Mouse (Mus musculus): ENCODE results near the gene Ccm2. TPM values are rescaled to one million over a fixed set of nuclear protein-coding genes. Genes with fewer than 3 reads are reported as not detected.
A peak's percentile ranks its signal among the peaks of the same experiment; 100 is the strongest.
"Not testable (repeated sequence)": the region's sequence is repeated elsewhere in the genome, so short reads cannot be mapped to it uniquely, and the experiment has no call there.

Gene Ccm2
- 46.1 and 80.2 TPM in 2 replicates for total RNA-seq (2017)

GRCm38 (mm10) chr11:6546205-6547013 lies at the start of gene Ccm2:
TSS of gene Ccm2 (plus strand) at chr11:6546887.
- ATAC-seq (replicated peaks in 1 of 2; ENCODE audit: insufficient read depth in 1 of 2, low FRiP score in 2 of 2, low TSS enrichment in 1 of 2, low read depth in 1 of 2, poor library complexity in 2 of 2, severe bottlenecking in 2 of 2) = peak; percentile 89 to 90

GRCm38 (mm10) chr11:6497311-6497948 lies 49.3 kb upstream of the Ccm2 start:
- ATAC-seq (replicated peaks in 1 of 2; ENCODE audit: insufficient read depth in 1 of 2, low FRiP score in 2 of 2, low TSS enrichment in 1 of 2, low read depth in 1 of 2, poor library complexity in 2 of 2, severe bottlenecking in 2 of 2) = peak; percentile 95 to 97

GRCm38 (mm10) chr11:6502506-6502905 lies 44.2 kb upstream of the Ccm2 start:
- no peak for ATAC-seq (replicated peaks in 1 of 2; ENCODE audit: insufficient read depth in 1 of 2, low FRiP score in 2 of 2, low TSS enrichment in 1 of 2, low read depth in 1 of 2, poor library complexity in 2 of 2, severe bottlenecking in 2 of 2)

- ATAC-seq (replicated peaks in 1 of 2; ENCODE audit: insufficient read depth in 1 of 2, low FRiP score in 2 of 2, low TSS enrichment in 1 of 2, low read depth in 1 of 2, poor library complexity in 2 of 2, severe bottlenecking in 2 of 2) = no peak
These were observed 42.5 kb upstream of the Ccm2 start for GRCm38 (mm10) chr11:6504226-6504625.

DNA sequence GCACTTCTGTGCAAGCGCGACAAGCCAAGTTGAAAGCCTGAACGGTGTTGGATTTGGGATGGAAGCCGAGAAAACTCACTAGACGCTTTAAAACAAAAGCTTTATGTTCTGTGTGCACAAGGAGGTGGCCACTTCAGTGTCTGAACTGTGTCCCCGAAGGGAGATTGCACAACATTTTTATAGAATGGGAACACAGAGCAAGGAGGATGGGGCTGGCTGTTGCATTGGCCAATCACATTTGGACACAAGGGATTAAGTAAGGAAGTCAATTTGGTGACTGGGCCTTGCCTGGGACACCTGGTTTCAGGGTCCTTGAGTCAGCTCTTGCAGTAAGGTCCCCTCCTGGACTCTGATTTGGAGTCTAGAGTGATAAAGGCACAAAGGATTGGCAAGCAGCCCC lies 42.0 kb upstream of the Ccm2 start:
- no peak for ATAC-seq (replicated peaks in 1 of 2; ENCODE audit: insufficient read depth in 1 of 2, low FRiP score in 2 of 2, low TSS enrichment in 1 of 2, low read depth in 1 of 2, poor library complexity in 2 of 2, severe bottlenecking in 2 of 2)

- ATAC-seq (replicated peaks in 1 of 2; ENCODE audit: insufficient read depth in 1 of 2, low FRiP score in 2 of 2, low TSS enrichment in 1 of 2, low read depth in 1 of 2, poor library complexity in 2 of 2, severe bottlenecking in 2 of 2) = no peak
These were observed 40.2 kb upstream of the Ccm2 start for GRCm38 (mm10) chr11:6506516-6506915.

GRCm38 (mm10) chr11:6508269-6508876 lies 38.3 kb upstream of the Ccm2 start:
- no peak for ATAC-seq (replicated peaks in 1 of 2; ENCODE audit: insufficient read depth in 1 of 2, low FRiP score in 2 of 2, low TSS enrichment in 1 of 2, low read depth in 1 of 2, poor library complexity in 2 of 2, severe bottlenecking in 2 of 2)

DNA sequence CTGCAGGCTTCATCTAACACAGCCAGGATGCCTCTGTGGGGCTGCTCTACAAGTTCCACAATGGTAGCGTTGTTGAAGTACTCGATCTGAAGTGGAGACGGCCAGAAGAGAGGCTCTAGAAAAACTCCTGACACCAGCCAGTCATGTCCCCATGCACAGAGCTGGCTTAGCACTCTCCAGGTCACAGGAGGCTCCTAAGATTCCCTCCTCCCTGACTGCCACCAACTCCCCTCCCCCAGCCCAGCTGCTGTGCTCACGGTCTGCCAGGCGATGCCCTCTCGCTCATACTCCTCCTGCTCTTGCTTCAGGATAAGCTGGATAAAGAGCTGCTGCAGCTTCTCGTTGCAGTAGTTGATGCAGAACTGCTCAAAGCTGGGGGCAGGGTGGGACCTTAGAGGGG lies 31.9 kb upstream of the Ccm2 start:
- ATAC-seq (replicated peaks in 1 of 2; ENCODE audit: insufficient read depth in 1 of 2, low FRiP score in 2 of 2, low TSS enrichment in 1 of 2, low read depth in 1 of 2, poor library complexity in 2 of 2, severe bottlenecking in 2 of 2) = no peak

DNA sequence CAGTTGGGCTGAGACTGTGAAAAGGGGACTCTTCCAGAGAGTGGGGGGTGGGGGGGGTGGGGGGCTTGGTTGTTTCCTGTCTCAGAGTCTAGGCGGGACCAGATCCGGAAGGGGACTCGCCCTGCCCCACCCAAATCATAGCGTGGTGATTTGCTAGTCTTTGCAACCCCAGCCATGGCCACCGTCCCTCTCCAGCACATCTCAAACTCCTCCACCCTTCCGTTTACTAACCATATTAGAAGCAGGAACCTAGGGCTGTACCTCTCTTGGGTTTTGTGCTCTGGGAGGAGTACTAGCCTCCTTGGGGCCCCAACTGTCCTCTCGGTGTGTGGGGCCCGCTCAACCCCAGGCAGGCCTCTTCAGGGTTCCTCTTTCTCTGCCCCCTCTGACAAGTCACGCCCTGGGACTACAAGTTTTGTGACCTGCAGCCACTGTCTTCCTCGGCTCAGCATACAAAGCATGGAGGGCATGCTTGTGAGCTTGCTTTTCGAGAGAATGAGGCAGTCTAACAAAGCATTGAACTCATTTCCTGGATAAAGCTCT lies 27.1 kb upstream of the Ccm2 start:
- peak; percentile 56 to 72 for ATAC-seq (replicated peaks in 1 of 2; ENCODE audit: insufficient read depth in 1 of 2, low FRiP score in 2 of 2, low TSS enrichment in 1 of 2, low read depth in 1 of 2, poor library complexity in 2 of 2, severe bottlenecking in 2 of 2)

- peak; percentile 88 to 91 for ATAC-seq (replicated peaks in 1 of 2; ENCODE audit: insufficient read depth in 1 of 2, low FRiP score in 2 of 2, low TSS enrichment in 1 of 2, low read depth in 1 of 2, poor library complexity in 2 of 2, severe bottlenecking in 2 of 2)
These were observed 26.0 kb upstream of the Ccm2 start, which contains the start of gene Myo1g for GRCm38 (mm10) chr11:6520507-6521173. TSS of gene Myo1g (minus strand) at chr11:6520965.

- ATAC-seq (replicated peaks in 1 of 2; ENCODE audit: insufficient read depth in 1 of 2, low FRiP score in 2 of 2, low TSS enrichment in 1 of 2, low read depth in 1 of 2, poor library complexity in 2 of 2, severe bottlenecking in 2 of 2) = peak in 1 of 2 experiments; percentile 33; a peak in 1 of 4 replicates
These were observed 23.7 kb upstream of the Ccm2 start for GRCm38 (mm10) chr11:6522782-6523525.

GRCm38 (mm10) chr11:6523662-6524088 lies 23.0 kb upstream of the Ccm2 start:
- ATAC-seq (replicated peaks in 1 of 2; ENCODE audit: insufficient read depth in 1 of 2, low FRiP score in 2 of 2, low TSS enrichment in 1 of 2, low read depth in 1 of 2, poor library complexity in 2 of 2, severe bottlenecking in 2 of 2) = no peak

- no peak for ATAC-seq (replicated peaks in 1 of 2; ENCODE audit: insufficient read depth in 1 of 2, low FRiP score in 2 of 2, low TSS enrichment in 1 of 2, low read depth in 1 of 2, poor library complexity in 2 of 2, severe bottlenecking in 2 of 2)
These were observed 22.4 kb upstream of the Ccm2 start for GRCm38 (mm10) chr11:6524165-6524879.

DNA sequence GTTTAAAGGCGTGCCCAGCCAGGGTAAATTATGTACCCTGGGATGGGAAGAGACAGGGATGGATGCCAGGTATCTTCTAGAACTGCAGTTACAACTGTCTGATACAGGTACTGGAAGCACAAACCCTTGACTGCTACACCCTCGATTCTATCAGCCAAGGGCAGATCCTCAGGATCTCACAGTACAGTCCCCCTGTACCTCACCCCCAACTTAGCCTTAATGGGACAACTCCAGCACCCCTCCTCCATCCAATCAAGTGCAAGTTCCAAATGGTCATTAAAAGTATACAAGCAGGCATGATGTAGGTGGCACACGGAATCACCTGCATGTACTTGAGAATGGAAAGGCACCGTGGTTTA lies 21.8 kb upstream of the Ccm2 start:
- ATAC-seq (replicated peaks in 1 of 2; ENCODE audit: insufficient read depth in 1 of 2, low FRiP score in 2 of 2, low TSS enrichment in 1 of 2, low read depth in 1 of 2, poor library complexity in 2 of 2, severe bottlenecking in 2 of 2) = no peak

- no peak for ATAC-seq (replicated peaks in 1 of 2; ENCODE audit: insufficient read depth in 1 of 2, low FRiP score in 2 of 2, low TSS enrichment in 1 of 2, low read depth in 1 of 2, poor library complexity in 2 of 2, severe bottlenecking in 2 of 2)
These were observed 21.4 kb upstream of the Ccm2 start for GRCm38 (mm10) chr11:6525241-6525640.

GRCm38 (mm10) chr11:6526526-6527255 lies 20.0 kb upstream of the Ccm2 start:
- ATAC-seq (replicated peaks in 1 of 2; ENCODE audit: insufficient read depth in 1 of 2, low FRiP score in 2 of 2, low TSS enrichment in 1 of 2, low read depth in 1 of 2, poor library complexity in 2 of 2, severe bottlenecking in 2 of 2) = not testable (repeated sequence)
